Mouse (Mus musculus) heart, adult 2 months (tissue): ENCODE data around the gene Mettl1. TPM values are rescaled to one million over a fixed set of nuclear protein-coding genes. Genes with fewer than 3 reads are reported as not detected.

Experiments
- DNase-seq, 2 experiments: peaks; one replicate each; pipeline ENCODE4 v3.0.0; 2021
- H3K27ac ChIP-seq: fragments of 200-600 bp; 2 replicates; pipeline ENCODE4 v1.8.1; 2022
- H3K27me3 ChIP-seq: fragments of 200-500 bp; 2 replicates; pipeline ENCODE4 v1.6.1; 2012; ENCODE audit warnings: mild to moderate bottlenecking, low read length, inconsistent platforms, mixed read lengths; ENCODE audit not compliant: control insufficient read depth, insufficient read depth
- H3K36me3 ChIP-seq: fragments of 200-500 bp; 2 replicates; pipeline ENCODE4 v1.6.1; 2012; ENCODE audit warnings: low read length, inconsistent platforms; ENCODE audit not compliant: control insufficient read depth, insufficient read depth
- H3K4me1 ChIP-seq: fragments of 200-500 bp; 2 replicates; pipeline ENCODE4 v1.6.1; 2011; ENCODE audit warnings: low read length; ENCODE audit not compliant: control insufficient read depth, insufficient read depth
- H3K4me3 ChIP-seq: fragments of 200-600 bp; 2 replicates; pipeline ENCODE4 v1.8.1; 2022
- H3K79me2 ChIP-seq: fragments of 200-500 bp; replicated peaks from 2 replicates; pipeline ENCODE4 v1.6.1; 2012; ENCODE audit warnings: mild to moderate bottlenecking, inconsistent platforms, low read length, moderate library complexity, mixed read lengths; ENCODE audit not compliant: control insufficient read depth, insufficient read depth
- H3K9ac ChIP-seq: fragments of 200-500 bp; 2 replicates; pipeline ENCODE4 v1.6.1; 2012; ENCODE audit warnings: low read depth, mild to moderate bottlenecking, control low read depth, inconsistent platforms, low read length, mixed read lengths
- CTCF ChIP-seq: fragments of 200-600 bp; IDR thresholded peaks from 2 replicates; pipeline ENCODE4 v1.8.1; 2022; ENCODE audit warnings: antibody characterized with exemption, mild to moderate bottlenecking, moderate library complexity
- EP300 ChIP-seq: fragments of 200-500 bp; IDR thresholded peaks from 2 replicates; pipeline ENCODE4 v1.6.1; 2011; ENCODE audit warnings: low read depth, low read length, control low read depth; ENCODE audit not compliant: insufficient read depth
- POLR2A ChIP-seq: fragments of 200-500 bp; IDR thresholded peaks from 2 replicates; pipeline ENCODE4 v1.6.1; 2011; ENCODE audit warnings: mild to moderate bottlenecking, low read depth, low read length, control low read depth; ENCODE audit not compliant: insufficient read depth
- WGBS: fragments of 180-500 bp; shearing (Covaris S2); methylation state at CpG from one replicate; pipeline ENCODE4 v1.1.7; 2018; 5-methylcytosine and 5-hydroxymethylcytosine counted together
- intact Hi-C: fragments of 180-260 bp; cut with DNase I; formaldehyde crosslinking; loops from one replicate; pipeline ENCODE4 v1.15.1; 2025
- polyA plus RNA-seq: library from polyadenylated mRNA; depleted of rRNA; stranded (reverse); fragments of >200 nt; gene quantifications from 2 replicates; pipeline ENCODE4 v1.2.3, GENCODE M21; 2012
- total RNA-seq, 2 experiments: library from RNA; stranded (reverse); gene quantifications; 2 replicates each; pipeline ENCODE4 v1.2.3; 2021

The Mettl1 gene
- total and polyA plus RNA-seq, 3 experiments: 6.3 to 12.3 (median 7.0) TPM

- whole genome bisulfite sequencing: 3% methylated on average over 20 of the region's 20 CpGs
- DNase-seq: no peak
- Histone ChIP-seq H3K79me2 (no peaks in the 10 kb centered on the region), H3K27me3 (0 out of 2 replicates have a peak, but pooled peaks cover 2% of the 10 kb centered on the region), H3K27ac (peak overlapping the region; percentile 32), H3K9ac (peak overlapping the region; percentile 60), H3K4me1 (no peaks in the 10 kb centered on the region), H3K4me3 (peak overlapping the region; percentile 83), H3K36me3 (no peaks in the 10 kb centered on the region)
- no peak for TF ChIP-seq CTCF
- no peak for TF ChIP-seq EP300
- no peak for TF ChIP-seq POLR2A
- intact Hi-C loops: no loop called here
Measured at GRCm38 (mm10) chr10:127040569-127041214, 522 bp upstream of the Mettl1 start.

DNA sequence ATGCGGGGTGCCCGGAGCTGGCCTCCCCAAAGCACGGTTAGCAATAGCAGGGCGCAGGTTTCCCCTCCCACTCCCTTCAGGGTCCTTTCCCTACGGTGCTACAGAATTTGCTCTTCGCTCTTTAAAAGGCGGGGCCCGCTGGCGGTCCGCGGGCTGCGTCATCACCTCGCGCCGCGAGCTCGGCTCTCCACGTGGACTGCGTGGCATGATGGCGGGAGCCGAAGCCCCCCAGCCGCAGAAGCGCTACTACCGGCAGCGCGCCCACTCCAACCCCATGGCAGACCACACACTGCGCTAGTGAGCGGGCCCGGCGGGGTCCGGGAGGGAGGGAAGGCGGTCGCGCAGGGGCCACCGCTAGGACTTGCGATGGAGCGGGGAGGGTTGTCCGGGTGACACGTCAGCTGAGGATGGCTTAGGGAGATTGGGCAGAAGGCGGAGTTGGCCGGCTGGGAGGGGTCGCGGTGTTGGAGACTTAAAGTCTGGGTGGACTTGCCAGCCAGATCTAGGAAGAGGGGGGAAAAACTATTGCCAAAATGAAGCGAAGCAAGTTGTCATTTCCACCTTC is 642 bp downstream of the Mettl1 start:
- Histone ChIP-seq H3K36me3 (no peaks in the 10 kb centered on the region), H3K27me3 (0 out of 2 replicates have a peak, but pooled peaks cover 2% of the 10 kb centered on the region), H3K9ac (peak overlapping the region; percentile 60), H3K4me3 (peak overlapping the region; percentile 83), H3K4me1 (no peaks in the 10 kb centered on the region), H3K79me2 (no peaks in the 10 kb centered on the region), H3K27ac (peak overlapping the region; percentile 51)
- intact Hi-C loops: no loop called here
- TF ChIP-seq CTCF (peak; percentile 34), POLR2A (no peak)
- peak; percentile 90 to 92 for DNase-seq
- under 1% methylated on average over 44 of the region's 44 CpGs for WGBS

- no peak for DNase-seq
- intact Hi-C loops: no loop called here
- Histone ChIP-seq H3K4me1 (no peaks in the 10 kb centered on the region), H3K36me3 (no peaks in the 10 kb centered on the region), H3K79me2 (no peaks in the 10 kb centered on the region), H3K27ac (peak overlapping the region; percentile 51; the same call in 1 of the 2 replicates), H3K4me3 (peak overlapping the region; percentile 83), H3K9ac (no peak overlapping the region), H3K27me3 (0 out of 2 replicates have a peak, but pooled peaks cover 2% of the 10 kb centered on the region)
- WGBS: 22% methylated on average over 5 of the region's 5 CpGs
- TF ChIP-seq EP300 (no peak), CTCF (no peak), POLR2A (no peak)
Measured at GRCm38 (mm10) chr10:127042468-127043115, 1.4 kb downstream of the Mettl1 start.

DNA sequence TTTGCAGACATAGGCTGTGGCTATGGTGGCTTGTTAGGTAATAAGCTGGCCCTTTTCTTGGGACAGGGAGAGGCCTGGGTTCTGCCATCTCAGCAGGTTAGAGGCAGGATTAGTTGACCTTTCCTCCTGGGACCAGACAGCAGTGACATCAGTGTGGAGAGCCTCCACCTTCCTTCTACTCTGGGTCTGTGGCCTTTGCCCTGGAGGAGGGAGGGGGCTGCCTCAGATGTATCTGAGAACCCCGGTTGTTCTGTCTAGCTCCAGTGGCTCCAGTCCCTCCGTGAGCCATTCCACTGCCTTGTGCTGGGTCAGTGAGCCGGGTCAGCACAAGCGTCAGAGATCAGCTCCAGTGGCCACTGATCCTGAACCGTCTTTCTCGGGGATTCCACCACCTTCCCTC is 2.0 kb downstream of the Mettl1 start:
- no peak for DNase-seq
- Histone ChIP-seq H3K4me1 (no peaks in the 10 kb centered on the region), H3K27ac (no peak overlapping the region), H3K27me3 (peaks cover 2% of the 10 kb centered on the region; the same call in 1 of the 2 replicates), H3K4me3 (no peak overlapping the region), H3K9ac (no peak overlapping the region), H3K79me2 (no peaks in the 10 kb centered on the region), H3K36me3 (no peaks in the 10 kb centered on the region)
- intact Hi-C loops: no loop called here
- no peak for TF ChIP-seq EP300
- no peak for TF ChIP-seq CTCF
- no peak for TF ChIP-seq POLR2A
- 89% methylated on average over 6 of the region's 6 CpGs for WGBS

- H3K27ac ChIP-seq: no peak within 1 kb of the TSS
- TF ChIP-seq CTCF (no peak), POLR2A (no peak), EP300 (no peak)
- DNase-seq: no peak
- H3K9ac ChIP-seq: no peak within 1 kb of the TSS
- intact Hi-C loops: no loop called here
- peaks cover 13% of the 10 kb centered on the region for H3K27me3 ChIP-seq
- H3K36me3 ChIP-seq: no peaks in the 10 kb centered on the region
- peaks cover 1% of the 10 kb centered on the region for H3K4me1 ChIP-seq
- H3K79me2 ChIP-seq: no peaks in the 10 kb centered on the region
- 42% methylated on average over 5 of the region's 5 CpGs for WGBS
- no peak within 1 kb of the TSS for H3K4me3 ChIP-seq
Measured at GRCm38 (mm10) chr10:127047954-127048353, 6.7 kb downstream of the Mettl1 start, which contains the start of gene Cyp27b1. Gene Cyp27b1, plus strand, starts transcription at chr10:127048250.
